Mouse (Mus musculus): ENCODE data around the gene Celf5. TPM values are rescaled to one million over a fixed set of nuclear protein-coding genes. Genes with fewer than 3 reads are reported as not detected.
A peak's percentile ranks its signal among the peaks of the same experiment; 100 is the strongest.

Celf5 gene
- total and polyA plus RNA-seq, 3 experiments: 0.08 to 0.38 TPM; not detected in 1

GRCm38 (mm10) chr10:81494260-81495041 is 11.9 kb upstream of the Celf5 start:
- Histone ChIP-seq H3K9me3 (replicated peaks; ENCODE audit: insufficient read depth, low read length) (no peaks in the 10 kb centered on the region), H3K9ac (ENCODE audit: control insufficient read depth, low read depth, low read length, poor library complexity, severe bottlenecking) (peak overlapping the region; percentile 96), H3K27ac (ENCODE audit: control insufficient read depth, low read depth, low read length) (no peak overlapping the region), H3K4me3 (ENCODE audit: control insufficient read depth in 1 of 2, insufficient read depth in 1 of 2, low read depth in 2 of 2, low read length in 2 of 2) (peak overlapping the region; percentile 55 to 76), H3K4me1 (ENCODE audit: control insufficient read depth in 1 of 2, insufficient read depth in 2 of 2, low read length in 2 of 2) (peaks cover 0 to 25% of the 10 kb centered on the region in 2 experiments; a peak in 3 of 4 replicates), H3K79me2 (ENCODE audit: control insufficient read depth, insufficient read depth, low read length, poor library complexity) (peaks cover 29% of the 10 kb centered on the region), H3K36me3 (ENCODE audit: control insufficient read depth in 1 of 2, insufficient read depth in 2 of 2, low read length in 2 of 2) (peaks cover 0 to 13% of the 10 kb centered on the region in 2 experiments; a peak in 3 of 4 replicates), H3K27me3 (ENCODE audit: control insufficient read depth in 1 of 2, insufficient read depth in 2 of 2, low read length in 2 of 2) (no peaks in the 10 kb centered on the region)
- TF ChIP-seq MAZ (IDR thresholded peaks at IDR 0.05; ENCODE audit: low read depth, low read length) (no peak), USF2 (IDR thresholded peaks at IDR 0.05; ENCODE audit: borderline replicate concordance in 1 of 2, insufficient read depth in 1 of 2, low read depth in 1 of 2, low read length in 2 of 2) (no peak), MYC (IDR thresholded peaks at IDR 0.05; ENCODE audit: low read depth, low read length) (no peak), NELFE (IDR thresholded peaks at IDR 0.05; ENCODE audit: low read depth, low read length) (no peak), CTCF (IDR thresholded peaks at IDR 0.05 in 2 of 3, conservative IDR thresholded peaks at IDR 0.05 in 1 of 3; ENCODE audit: control insufficient read depth in 1 of 3, insufficient read depth in 1 of 3, low read depth in 2 of 3, low read length in 3 of 3, poor library complexity in 1 of 3, severe bottlenecking in 1 of 3) (no peak), CHD1 (IDR thresholded peaks at IDR 0.05; ENCODE audit: low read depth, low read length) (no peak)
- DNase-seq (ENCODE audit: low read depth, low spot score): no peak

- Histone ChIP-seq H3K36me3 (ENCODE audit: control insufficient read depth in 1 of 2, insufficient read depth in 2 of 2, low read length in 2 of 2) (peaks cover 0 to 12% of the 10 kb centered on the region in 2 experiments; a peak in 3 of 4 replicates), H3K27ac (ENCODE audit: control insufficient read depth, low read depth, low read length) (no peak overlapping the region), H3K27me3 (ENCODE audit: control insufficient read depth in 1 of 2, insufficient read depth in 2 of 2, low read length in 2 of 2) (no peaks in the 10 kb centered on the region), H3K4me3 (ENCODE audit: control insufficient read depth in 1 of 2, insufficient read depth in 1 of 2, low read depth in 2 of 2, low read length in 2 of 2) (no peak overlapping the region), H3K9me3 (replicated peaks; ENCODE audit: insufficient read depth, low read length) (no peaks in the 10 kb centered on the region), H3K79me2 (ENCODE audit: control insufficient read depth, insufficient read depth, low read length, poor library complexity) (peaks cover 29% of the 10 kb centered on the region), H3K9ac (ENCODE audit: control insufficient read depth, low read depth, low read length, poor library complexity, severe bottlenecking) (no peak overlapping the region), H3K4me1 (ENCODE audit: control insufficient read depth in 1 of 2, insufficient read depth in 2 of 2, low read length in 2 of 2) (peaks cover 0 to 17% of the 10 kb centered on the region in 2 experiments; a peak in 3 of 4 replicates)
- peak; percentile 33 to 44 (median 37) for TF ChIP-seq CTCF (IDR thresholded peaks at IDR 0.05 in 2 of 3, conservative IDR thresholded peaks at IDR 0.05 in 1 of 3; ENCODE audit: control insufficient read depth in 1 of 3, insufficient read depth in 1 of 3, low read depth in 2 of 3, low read length in 3 of 3, poor library complexity in 1 of 3, severe bottlenecking in 1 of 3)
- peak; percentile 29 for TF ChIP-seq RAD21 (IDR thresholded peaks at IDR 0.05; ENCODE audit: low read depth, low read length)
- TF ChIP-seq ZKSCAN1 (IDR thresholded peaks at IDR 0.05; ENCODE audit: low read depth, low read length): no peak
- TF ChIP-seq HCFC1 (IDR thresholded peaks at IDR 0.05; ENCODE audit: low read depth, low read length): no peak
- TF ChIP-seq MAX (IDR thresholded peaks at IDR 0.05; ENCODE audit: low read length): no peak
- peak; percentile 31 for TF ChIP-seq SMC3 (IDR thresholded peaks at IDR 0.05; ENCODE audit: low read depth, low read length)
- DNase-seq (ENCODE audit: low read depth, low spot score): peak; percentile 49
Observed at GRCm38 (mm10) chr10:81493601-81494220, 11.2 kb upstream of the Celf5 start.
